Mouse (Mus musculus): Measurements from ENCODE around the gene Hbb-bs.

DNA sequence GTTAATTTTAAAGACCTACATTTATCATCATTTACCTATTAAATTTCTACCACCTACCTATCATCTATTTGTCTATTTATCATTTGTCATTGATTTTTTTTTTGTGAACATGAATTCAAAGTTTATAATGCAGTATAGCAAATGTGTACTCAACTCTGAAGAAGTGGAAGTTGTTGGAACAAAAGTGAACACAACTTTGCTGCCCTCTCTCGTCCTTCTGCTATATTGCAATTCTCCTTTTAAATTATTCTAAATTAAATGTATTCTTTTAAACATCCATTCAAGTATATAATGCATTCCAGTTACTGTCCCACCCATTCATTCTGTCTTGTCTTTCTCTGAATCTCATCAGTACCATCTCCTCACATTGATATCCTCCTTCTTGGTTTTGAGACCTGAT is 45.2 kb upstream of the Hbb-bs start:
- no peak for TF ChIP-seq CTCF (IDR thresholded peaks at IDR 0.05; ENCODE audit: control insufficient read depth, insufficient read depth, low read length)
- TF ChIP-seq POLR2A (IDR thresholded peaks at IDR 0.05; ENCODE audit: borderline replicate concordance, control insufficient read depth, low read depth, low read length): no peak
